Mouse (Mus musculus): ENCODE measurements around the gene Ptger4.

DNA sequence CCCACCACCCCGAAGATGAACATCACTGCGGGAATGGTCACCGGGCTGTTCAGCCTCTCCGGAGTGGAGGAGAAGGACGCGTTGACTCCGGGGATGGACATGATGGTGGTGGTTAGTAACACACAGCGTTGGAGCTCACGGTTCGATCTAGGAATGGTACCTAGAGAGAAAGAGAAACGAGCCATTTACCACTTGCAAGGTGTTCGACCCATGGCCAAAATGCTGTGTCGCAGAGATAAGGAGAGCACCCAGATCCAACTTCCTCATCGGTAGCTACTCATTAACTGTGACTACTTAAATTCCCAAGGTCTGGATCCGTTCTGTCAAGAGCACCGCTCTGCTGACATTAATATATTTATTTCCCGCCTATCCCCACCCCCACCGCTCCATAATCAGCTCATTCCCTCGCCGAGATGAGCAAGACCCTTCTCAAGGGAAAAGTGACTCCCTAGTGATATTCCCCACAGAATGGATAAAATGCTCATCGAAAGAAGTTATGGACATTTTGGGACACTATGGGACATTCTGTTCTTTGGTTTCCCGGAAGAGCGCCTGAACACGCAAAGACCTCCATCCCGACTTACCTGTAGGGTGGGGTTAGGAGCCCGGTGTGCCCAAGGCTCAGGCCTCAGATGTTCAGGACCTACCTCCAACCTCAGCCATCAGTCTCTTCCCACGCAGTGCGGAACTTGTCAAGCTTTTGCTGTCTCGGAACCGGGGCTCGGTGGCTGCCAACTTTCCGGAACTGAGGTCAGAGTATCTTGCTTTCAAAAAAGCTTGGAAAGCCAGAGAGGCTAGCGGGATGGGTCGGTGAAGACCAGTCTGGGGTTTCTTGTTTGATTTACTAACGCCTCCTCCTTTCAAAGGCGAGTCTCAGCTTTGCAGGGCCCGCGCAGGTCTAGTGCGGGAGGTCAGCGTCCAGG, 690 bp downstream of the Ptger4 start:
- TF ChIP-seq CTCF (IDR thresholded peaks at IDR 0.05; ENCODE audit: control insufficient read depth, insufficient read depth, insufficient read length), result no peak
- no peak for TF ChIP-seq USF1 (IDR thresholded peaks at IDR 0.05; ENCODE audit: low read depth)
- no peak for TF ChIP-seq MYOG (IDR thresholded peaks at IDR 0.05; ENCODE audit: control insufficient read depth, extremely low read depth, insufficient read length)
- TF ChIP-seq CEBPB (IDR thresholded peaks at IDR 0.05; ENCODE audit: low read depth), result no peak

Measured in C2C12 (cell line).